Mouse (Mus musculus) stomach, embryonic 15.5 days (tissue): ENCODE data around the gene Pip4k2a. TPM values are rescaled to one million over a fixed set of nuclear protein-coding genes. Genes with fewer than 3 reads are reported as not detected.

Experiments
- ATAC-seq: fragments of 200-750 bp; cut with Nextera tagmentation; 2 replicates; pipeline ENCODE4 v1.8.0; 2017; ENCODE audit warnings: low read depth, moderate number of reproducible peaks, moderate TSS enrichment; ENCODE audit not compliant: insufficient read depth, low FRiP score
- H3K27ac ChIP-seq: fragments of 300-500 bp; sonication (generic); 2 replicates; pipeline ENCODE4 v1.5.1; 2015; ENCODE audit warnings: mild to moderate bottlenecking, inconsistent platforms
- H3K27me3 ChIP-seq: fragments of 300-500 bp; sonication (generic); replicated peaks from 2 replicates; pipeline ENCODE4 v1.6.1; 2015; ENCODE audit warnings: inconsistent platforms
- H3K36me3 ChIP-seq: fragments of 300-500 bp; sonication (generic); 2 replicates; pipeline ENCODE4 v1.6.1; 2015; ENCODE audit warnings: inconsistent platforms
- H3K4me1 ChIP-seq: fragments of 300-500 bp; sonication (generic); 2 replicates; pipeline ENCODE4 v1.6.1; 2015; ENCODE audit warnings: inconsistent platforms
- H3K4me2 ChIP-seq: fragments of 300-500 bp; sonication (generic); 2 replicates; pipeline ENCODE4 v1.6.1; 2015; ENCODE audit warnings: mild to moderate bottlenecking, inconsistent platforms
- H3K4me3 ChIP-seq: fragments of 300-500 bp; sonication (generic); replicated peaks from 2 replicates; pipeline ENCODE4 v1.5.1; 2015; ENCODE audit warnings: inconsistent platforms
- H3K9ac ChIP-seq: fragments of 300-500 bp; sonication (generic); 2 replicates; pipeline ENCODE4 v1.6.1; 2015; ENCODE audit warnings: inconsistent platforms
- H3K9me3 ChIP-seq: fragments of 300-500 bp; sonication (generic); 2 replicates; pipeline ENCODE4 v1.6.1; 2016; ENCODE audit warnings: inconsistent platforms
- WGBS: fragments of 180-500 bp; shearing (Covaris S2); methylation state at CpG from one replicate; pipeline ENCODE4 v1.1.7; 2015; 5-methylcytosine and 5-hydroxymethylcytosine counted together
- polyA plus RNA-seq: library from polyadenylated mRNA; unstranded; fragments of >200 nt; fragmentation: Nextera tagmentation; extraction: Ambion mirVana; gene quantifications from 2 replicates; pipeline ENCODE4 v1.2.1, GENCODE M21; 2015

The Pip4k2a gene
- polyA plus RNA-seq, 1 experiment from 2014 or later: 11.8 TPM

GRCm38 (mm10) chr2:18999395-18999794, 1.5 kb upstream of the Pip4k2a start:
- no peaks in the 10 kb centered on the region for H3K27me3 ChIP-seq
- H3K4me3 ChIP-seq: no peak overlapping the region
- no peaks in the 10 kb centered on the region for H3K36me3 ChIP-seq
- H3K4me1 ChIP-seq: no peaks in the 10 kb centered on the region
- no peak overlapping the region for H3K9ac ChIP-seq
- no peak overlapping the region for H3K27ac ChIP-seq
- ATAC-seq: no peak
- no peak overlapping the region for H3K4me2 ChIP-seq
- 83% methylated on average over 2 of the region's 2 CpGs for WGBS
- no peaks in the 10 kb centered on the region for H3K9me3 ChIP-seq

GRCm38 (mm10) chr2:18997387-18997971, 447 bp downstream of the Pip4k2a start:
- Histone ChIP-seq H3K4me2 (peak overlapping the region; percentile 90), H3K4me3 (peak overlapping the region; percentile 75)
- WGBS: under 1% methylated on average over 44 of the region's 46 CpGs

GRCm38 (mm10) chr2:18996451-18997211, 1.3 kb downstream of the Pip4k2a start:
- Histone ChIP-seq H3K4me1 (0 out of 2 replicates have a peak, but pooled peaks cover 2% of the 10 kb centered on the region), H3K9me3 (no peaks in the 10 kb centered on the region), H3K27me3 (no peaks in the 10 kb centered on the region), H3K4me2 (peak overlapping the region; percentile 90), H3K4me3 (peak overlapping the region; percentile 75), H3K9ac (peak overlapping the region; percentile 7), H3K36me3 (no peaks in the 10 kb centered on the region), H3K27ac (0 out of 2 replicates have a peak overlapping the region, but pooled peaks have one; percentile 11)
- ATAC-seq: no peak
- WGBS: under 1% methylated on average over 25 of the region's 25 CpGs

More at GRCm38 (mm10) chr2:18997387-18997971, 447 bp downstream of the Pip4k2a start:
- Histone ChIP-seq H3K27ac (peak overlapping the region; percentile 96), H3K36me3 (no peaks in the 10 kb centered on the region), H3K9me3 (no peaks in the 10 kb centered on the region), H3K27me3 (no peaks in the 10 kb centered on the region), H3K9ac (peak overlapping the region; percentile 83), H3K4me1 (0 out of 2 replicates have a peak, but pooled peaks cover 2% of the 10 kb centered on the region)
- peak; percentile 61 for ATAC-seq

- WGBS: 61% methylated on average over 7 of the region's 7 CpGs
- Histone ChIP-seq H3K4me3 (no peak overlapping the region), H3K9me3 (no peaks in the 10 kb centered on the region), H3K9ac (no peak overlapping the region), H3K27ac (no peak overlapping the region), H3K36me3 (no peaks in the 10 kb centered on the region), H3K4me1 (0 out of 2 replicates have a peak, but pooled peaks cover 2% of the 10 kb centered on the region), H3K4me2 (no peak overlapping the region), H3K27me3 (no peaks in the 10 kb centered on the region)
- peak; percentile 87 for ATAC-seq
Observed at GRCm38 (mm10) chr2:18992512-18993510, 5.1 kb downstream of the Pip4k2a start.

- H3K27me3 ChIP-seq: no peaks in the 10 kb centered on the region
- no peak overlapping the region for H3K4me3 ChIP-seq
- no peaks in the 10 kb centered on the region for H3K9me3 ChIP-seq
- WGBS: 82% methylated on average over 3 of the region's 3 CpGs
- no peak overlapping the region for H3K4me2 ChIP-seq
- H3K9ac ChIP-seq: no peak overlapping the region
- no peak for ATAC-seq
- H3K4me1 ChIP-seq: no peaks in the 10 kb centered on the region
- H3K36me3 ChIP-seq: no peaks in the 10 kb centered on the region
- no peak overlapping the region for H3K27ac ChIP-seq
Observed at GRCm38 (mm10) chr2:18988885-18989284, 9.0 kb downstream of the Pip4k2a start.

GRCm38 (mm10) chr2:18985506-18985905, 12.4 kb downstream of the Pip4k2a start:
- no peak for ATAC-seq

GRCm38 (mm10) chr2:18984095-18984847, 13.7 kb downstream of the Pip4k2a start:
- H3K4me2 ChIP-seq: no peak overlapping the region
- no peaks in the 10 kb centered on the region for H3K36me3 ChIP-seq
- H3K4me3 ChIP-seq: no peak overlapping the region
- 91% methylated on average over 15 of the region's 15 CpGs for WGBS
- no peak overlapping the region for H3K27ac ChIP-seq
- H3K4me1 ChIP-seq: 0 out of 2 replicates have a peak, but pooled peaks cover 4% of the 10 kb centered on the region
- no peaks in the 10 kb centered on the region for H3K9me3 ChIP-seq
- ATAC-seq: no peak
- no peaks in the 10 kb centered on the region for H3K27me3 ChIP-seq
- no peak overlapping the region for H3K9ac ChIP-seq

More at GRCm38 (mm10) chr2:18985506-18985905, 12.4 kb downstream of the Pip4k2a start:
- Histone ChIP-seq H3K9ac (no peak overlapping the region), H3K4me2 (no peak overlapping the region), H3K4me1 (no peaks in the 10 kb centered on the region), H3K36me3 (no peaks in the 10 kb centered on the region), H3K9me3 (no peaks in the 10 kb centered on the region), H3K4me3 (no peak overlapping the region), H3K27me3 (no peaks in the 10 kb centered on the region), H3K27ac (no peak overlapping the region)
- WGBS: 82% methylated on average over 3 of the region's 3 CpGs

- H3K4me1 ChIP-seq: 0 out of 2 replicates have a peak, but pooled peaks cover 4% of the 10 kb centered on the region
- H3K36me3 ChIP-seq: no peaks in the 10 kb centered on the region
- H3K4me3 ChIP-seq: no peak overlapping the region
- no peak overlapping the region for H3K27ac ChIP-seq
- H3K9ac ChIP-seq: no peak overlapping the region
- no peaks in the 10 kb centered on the region for H3K9me3 ChIP-seq
- no peaks in the 10 kb centered on the region for H3K27me3 ChIP-seq
- H3K4me2 ChIP-seq: no peak overlapping the region
- no peak for ATAC-seq
Observed at GRCm38 (mm10) chr2:18983546-18983945, 14.4 kb downstream of the Pip4k2a start.

GRCm38 (mm10) chr2:18982581-18982980, 15.3 kb downstream of the Pip4k2a start:
- 76% methylated on average over 6 of the region's 6 CpGs for WGBS
- no peak overlapping the region for H3K4me3 ChIP-seq
- H3K4me2 ChIP-seq: no peak overlapping the region
- H3K27me3 ChIP-seq: no peaks in the 10 kb centered on the region
- H3K36me3 ChIP-seq: no peaks in the 10 kb centered on the region
- H3K9ac ChIP-seq: no peak overlapping the region
- H3K9me3 ChIP-seq: no peaks in the 10 kb centered on the region
- 0 out of 2 replicates have a peak, but pooled peaks cover 4% of the 10 kb centered on the region for H3K4me1 ChIP-seq
- H3K27ac ChIP-seq: no peak overlapping the region
- ATAC-seq: no peak

GRCm38 (mm10) chr2:18979675-18980074, 18.3 kb downstream of the Pip4k2a start:
- no peak overlapping the region for H3K4me3 ChIP-seq
- no peak overlapping the region for H3K9ac ChIP-seq
- no peak for ATAC-seq
- H3K27ac ChIP-seq: no peak overlapping the region
- no peaks in the 10 kb centered on the region for H3K36me3 ChIP-seq
- no peaks in the 10 kb centered on the region for H3K27me3 ChIP-seq
- WGBS: 84% methylated on average over 7 of the region's 7 CpGs
- H3K4me1 ChIP-seq: 0 out of 2 replicates have a peak, but pooled peaks cover 4% of the 10 kb centered on the region
- no peaks in the 10 kb centered on the region for H3K9me3 ChIP-seq
- no peak overlapping the region for H3K4me2 ChIP-seq

- Histone ChIP-seq H3K9ac (no peak overlapping the region), H3K4me2 (no peak overlapping the region), H3K4me1 (0 out of 2 replicates have a peak, but pooled peaks cover 4% of the 10 kb centered on the region), H3K27ac (no peak overlapping the region), H3K27me3 (no peaks in the 10 kb centered on the region), H3K36me3 (no peaks in the 10 kb centered on the region), H3K4me3 (no peak overlapping the region), H3K9me3 (no peaks in the 10 kb centered on the region)
- 86% methylated on average over 4 of the region's 4 CpGs for WGBS
- no peak for ATAC-seq
Observed at GRCm38 (mm10) chr2:18979046-18979445, 18.9 kb downstream of the Pip4k2a start.
